Mouse (Mus musculus) megakaryocyte, embryonic 14.5 days (primary cell): ENCODE measurements around the gene Aip.

Source experiments
- FLI1 ChIP-seq: IDR thresholded peaks from 2 replicates; pipeline ENCODE4 v1.6.1; 2012; ENCODE audit warnings: low read length, inconsistent platforms, mixed read lengths
- GATA1 ChIP-seq: IDR thresholded peaks from 3 replicates; pipeline ENCODE4 v1.6.1; 2012; ENCODE audit warnings: mixed read lengths, low read length, inconsistent platforms, borderline replicate concordance

- TF ChIP-seq FLI1, result no peak
- no peak for TF ChIP-seq GATA1
These were observed 7.3 kb downstream of the Aip start for GRCm38 (mm10) chr19:4118350-4118749.
